Mouse (Mus musculus) midbrain, postnatal 0 days (tissue): ENCODE results near the gene Mmp2. TPM values are rescaled to one million over a fixed set of nuclear protein-coding genes. Genes with fewer than 3 reads are reported as not detected.

Experiments used
- ATAC-seq: fragments of 200-750 bp; cut with Nextera tagmentation; 2 replicates; pipeline ENCODE4 v1.8.0; 2017; ENCODE audit warnings: moderate number of reproducible peaks, mild to moderate bottlenecking, moderate TSS enrichment, moderate library complexity; ENCODE audit not compliant: low FRiP score
- DNase-seq: peaks from one replicate; pipeline ENCODE4 v3.0.0-alpha.2; 2015; ENCODE audit warnings: low spot score
- H3K27ac ChIP-seq: fragments of 300-500 bp; sonication (generic); 2 replicates; pipeline ENCODE4 v1.5.1; 2014; ENCODE audit warnings: low read depth, mild to moderate bottlenecking, low read length, mixed read lengths
- H3K27me3 ChIP-seq: fragments of 300-500 bp; sonication (generic); 2 replicates; pipeline ENCODE4 v1.6.1; 2014; ENCODE audit warnings: low read length, control low read depth, mixed read lengths; ENCODE audit not compliant: insufficient read depth
- H3K36me3 ChIP-seq: fragments of 300-500 bp; sonication (generic); 2 replicates; pipeline ENCODE4 v1.6.1; 2014; ENCODE audit warnings: low read length, control low read depth, mixed read lengths; ENCODE audit not compliant: insufficient read depth
- H3K4me1 ChIP-seq: fragments of 300-500 bp; sonication (generic); 2 replicates; pipeline ENCODE4 v1.6.1; 2014; ENCODE audit warnings: mild to moderate bottlenecking, control low read depth, antibody characterized with exemption, low read length, mixed read lengths; ENCODE audit not compliant: insufficient read depth
- H3K4me2 ChIP-seq: fragments of 300-500 bp; sonication (generic); 2 replicates; pipeline ENCODE4 v1.6.1; 2014; ENCODE audit warnings: low read depth, mild to moderate bottlenecking, low read length, mixed read lengths; ENCODE audit not compliant: poor library complexity, severe bottlenecking
- H3K4me3 ChIP-seq: fragments of 300-500 bp; sonication (generic); 2 replicates; pipeline ENCODE4 v1.5.1; 2014; ENCODE audit warnings: low read depth, mild to moderate bottlenecking, low read length, moderate library complexity
- H3K9ac ChIP-seq: fragments of 300-500 bp; sonication (generic); replicated peaks from 2 replicates; pipeline ENCODE4 v1.6.1; 2014; ENCODE audit warnings: mild to moderate bottlenecking, low read length, moderate library complexity, mixed read lengths; ENCODE audit not compliant: poor library complexity, severe bottlenecking
- H3K9me3 ChIP-seq: fragments of 300-500 bp; sonication (generic); 2 replicates; pipeline ENCODE4 v1.6.1; 2016; ENCODE audit warnings: low read length, control low read depth
- CTCF ChIP-seq: IDR thresholded peaks from 2 replicates; pipeline ENCODE4 v1.5.1; 2016; ENCODE audit warnings: antibody characterized with exemption, mild to moderate bottlenecking
- whole genome bisulfite sequencing: fragments of 180-500 bp; shearing (Covaris S2); extraction: QIAGEN DNeasy Blood & Tissue Kit; methylation state at CpG from one replicate; pipeline ENCODE4 v1.1.7; 2014; 5-methylcytosine and 5-hydroxymethylcytosine counted together
- polyA plus RNA-seq: library from polyadenylated mRNA; unstranded; fragments of >200 nt; fragmentation: Nextera tagmentation; extraction: Ambion mirVana; gene quantifications from 2 replicates; pipeline ENCODE4 v1.2.1, GENCODE M21; 2015
- total RNA-seq: library from RNA; depleted of rRNA; stranded (reverse); fragments of >200 nt; gene quantifications from 2 replicates; pipeline ENCODE4 v1.2.3, GENCODE M21; 2014

The Mmp2 gene
- total and polyA plus RNA-seq, 2 experiments from 2014 or later = 16.1 to 16.5 TPM

GRCm38 (mm10) chr8:92815661-92816060 is 11.4 kb upstream of the Mmp2 start:
- 72% methylated on average over 5 of the region's 5 CpGs for WGBS
- Histone ChIP-seq H3K4me1 (no peaks in the 10 kb centered on the region), H3K9me3 (no peaks in the 10 kb centered on the region), H3K27ac (no peak overlapping the region), H3K36me3 (no peaks in the 10 kb centered on the region), H3K27me3 (peaks cover 5% of the 10 kb centered on the region; the same call in 1 of the 2 replicates), H3K4me2 (no peak overlapping the region), H3K4me3 (no peak overlapping the region), H3K9ac (no peak overlapping the region)
- no peak for ATAC-seq
- TF ChIP-seq CTCF = no peak
- DNase-seq = no peak

GRCm38 (mm10) chr8:92817928-92818818 is 8.9 kb upstream of the Mmp2 start:
- 18% methylated on average over 6 of the region's 6 CpGs for WGBS

GRCm38 (mm10) chr8:92821151-92821550 is 5.9 kb upstream of the Mmp2 start:
- TF ChIP-seq CTCF = no peak
- no peaks in the 10 kb centered on the region for H3K4me1 ChIP-seq
- H3K36me3 ChIP-seq = no peaks in the 10 kb centered on the region
- H3K27me3 ChIP-seq = no peaks in the 10 kb centered on the region
- DNase-seq (no peak), ATAC-seq (no peak)
- H3K4me2 ChIP-seq = no peak overlapping the region
- no peak overlapping the region for H3K27ac ChIP-seq
- H3K9me3 ChIP-seq = no peaks in the 10 kb centered on the region
- H3K4me3 ChIP-seq = no peak overlapping the region
- no peak overlapping the region for H3K9ac ChIP-seq

More at GRCm38 (mm10) chr8:92817928-92818818, 8.9 kb upstream of the Mmp2 start:
- Histone ChIP-seq H3K4me1 (no peaks in the 10 kb centered on the region), H3K4me2 (no peak overlapping the region), H3K27me3 (peaks cover 5% of the 10 kb centered on the region; the same call in 1 of the 2 replicates), H3K4me3 (no peak overlapping the region), H3K27ac (no peak overlapping the region), H3K36me3 (no peaks in the 10 kb centered on the region), H3K9ac (no peak overlapping the region), H3K9me3 (no peaks in the 10 kb centered on the region)
- peak; percentile 100 for TF ChIP-seq CTCF
- DNase-seq = peak; percentile 96
- peak; percentile 86 for ATAC-seq

GRCm38 (mm10) chr8:92822386-92822785 is 4.7 kb upstream of the Mmp2 start:
- Histone ChIP-seq H3K27me3 (no peaks in the 10 kb centered on the region), H3K9me3 (no peaks in the 10 kb centered on the region), H3K4me3 (no peak overlapping the region), H3K4me1 (peaks cover 4% of the 10 kb centered on the region), H3K4me2 (no peak overlapping the region), H3K9ac (no peak overlapping the region), H3K27ac (no peak overlapping the region), H3K36me3 (no peaks in the 10 kb centered on the region)
- WGBS = 93% methylated on average over 5 of the region's 5 CpGs
- DNase-seq (no peak), ATAC-seq (no peak)
- no peak for TF ChIP-seq CTCF

GRCm38 (mm10) chr8:92825991-92826390 is 1.1 kb upstream of the Mmp2 start:
- no peak overlapping the region for H3K4me2 ChIP-seq
- TF ChIP-seq CTCF = no peak
- no peaks in the 10 kb centered on the region for H3K36me3 ChIP-seq
- no peak overlapping the region for H3K27ac ChIP-seq
- DNase-seq = no peak
- H3K9ac ChIP-seq = no peak overlapping the region
- no peak overlapping the region for H3K4me3 ChIP-seq
- peaks cover 7% of the 10 kb centered on the region for H3K4me1 ChIP-seq
- H3K9me3 ChIP-seq = no peaks in the 10 kb centered on the region
- 76% methylated on average over 4 of the region's 4 CpGs for WGBS
- no peak for ATAC-seq
- no peaks in the 10 kb centered on the region for H3K27me3 ChIP-seq

- Histone ChIP-seq H3K9ac (no peak overlapping the region), H3K27ac (no peak overlapping the region), H3K4me2 (peak overlapping the region; percentile 81; the same call in 1 of the 2 replicates), H3K27me3 (no peaks in the 10 kb centered on the region), H3K4me1 (peaks cover 7% of the 10 kb centered on the region), H3K36me3 (no peaks in the 10 kb centered on the region), H3K9me3 (no peaks in the 10 kb centered on the region), H3K4me3 (no peak overlapping the region)
- DNase-seq (peak; percentile 83), ATAC-seq (peak; percentile 58; the same call in 1 of the 2 replicates)
- no peak for TF ChIP-seq CTCF
- whole genome bisulfite sequencing = 53% methylated on average over 15 of the region's 15 CpGs
Measured at GRCm38 (mm10) chr8:92828251-92828743, 1.2 kb downstream of the Mmp2 start.
